Mouse (Mus musculus) G1E (cell line): ENCODE measurements around the gene Id1.

Experiments
- CTCF ChIP-seq: IDR thresholded peaks from 2 replicates; pipeline ENCODE4 v1.5.1; 2012; ENCODE audit warnings: low read depth, low read length, inconsistent platforms, mixed read lengths
- GATA1 ChIP-seq: IDR thresholded peaks from 2 replicates; pipeline ENCODE4 v1.6.1; 2012; ENCODE audit warnings: borderline replicate concordance, low read length, inconsistent platforms, mixed read lengths
- TAL1 ChIP-seq: conservative IDR thresholded peaks from 2 replicates; pipeline ENCODE4 v1.6.1; 2012; ENCODE audit warnings: low read depth, low read length, inconsistent platforms, mixed read lengths

DNA sequence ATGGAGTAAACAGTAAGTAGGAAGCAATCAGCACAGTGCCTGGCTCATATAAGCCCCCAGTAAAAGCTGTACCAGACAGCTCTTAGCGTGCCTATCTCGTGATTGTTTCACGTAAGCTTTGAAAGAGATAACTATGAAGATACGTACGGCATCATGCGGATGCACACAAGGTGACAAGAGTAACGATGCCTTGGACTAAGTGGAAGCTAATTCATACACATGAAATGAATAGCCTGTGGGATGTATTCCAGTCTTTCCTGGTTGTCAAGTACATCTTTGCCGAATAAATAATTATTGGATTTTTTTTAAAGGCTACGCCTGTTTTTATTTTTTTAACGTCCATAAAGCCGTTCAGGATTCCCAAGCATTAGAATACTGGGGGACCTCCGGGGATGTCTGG, 49.7 kb upstream of the Id1 start:
- TF ChIP-seq TAL1 (no peak), GATA1 (no peak), CTCF (no peak)
